Mouse (Mus musculus): Measurements from ENCODE around the gene Mxi1.
A peak's percentile ranks its signal among the peaks of the same experiment; 100 is the strongest.
"Not testable (repeated sequence)": the region's sequence is repeated elsewhere in the genome, so short reads cannot be mapped to it uniquely, and the experiment has no call there.

Gene Mxi1

GRCm38 (mm10) chr19:53364963-53365362 is 54.6 kb downstream of the Mxi1 start:
- no peak for DNase-seq (ENCODE audit: low read depth)

DNA sequence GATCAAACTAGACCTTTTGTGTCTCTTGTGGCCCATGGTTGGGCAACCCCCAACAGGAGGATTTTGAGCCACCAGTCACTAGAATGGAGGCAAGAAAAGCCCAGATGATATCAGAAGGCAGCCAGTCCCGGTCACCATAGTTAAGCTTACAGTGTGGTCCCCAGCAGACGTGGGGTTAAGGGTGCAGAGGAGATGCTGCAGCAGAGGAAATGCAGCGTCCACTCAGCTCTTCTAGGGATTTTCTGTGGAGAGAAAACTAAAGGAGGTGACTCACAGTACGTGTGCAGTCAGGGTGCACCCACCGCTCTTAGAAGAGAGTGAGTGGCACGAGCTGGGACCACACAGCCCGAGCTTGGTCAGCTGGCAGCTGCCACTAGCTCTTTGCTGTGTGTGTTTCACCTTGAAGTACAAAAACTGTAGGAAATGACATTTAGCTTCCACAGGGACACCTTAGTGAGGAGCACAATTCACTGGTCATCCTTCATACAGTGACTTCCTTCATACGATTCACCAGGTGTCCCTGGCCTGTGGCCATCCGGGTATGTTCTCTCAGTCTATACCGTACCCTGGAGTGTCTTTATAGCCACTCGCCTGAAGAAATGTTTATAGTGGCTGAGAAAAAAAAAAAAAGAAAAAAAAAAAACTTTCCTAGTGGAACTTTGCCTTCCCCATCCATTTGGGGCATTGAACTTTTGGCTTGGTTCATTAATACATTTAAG is 55.9 kb downstream of the Mxi1 start:
- DNase-seq (ENCODE audit: low read depth), result no peak

DNA sequence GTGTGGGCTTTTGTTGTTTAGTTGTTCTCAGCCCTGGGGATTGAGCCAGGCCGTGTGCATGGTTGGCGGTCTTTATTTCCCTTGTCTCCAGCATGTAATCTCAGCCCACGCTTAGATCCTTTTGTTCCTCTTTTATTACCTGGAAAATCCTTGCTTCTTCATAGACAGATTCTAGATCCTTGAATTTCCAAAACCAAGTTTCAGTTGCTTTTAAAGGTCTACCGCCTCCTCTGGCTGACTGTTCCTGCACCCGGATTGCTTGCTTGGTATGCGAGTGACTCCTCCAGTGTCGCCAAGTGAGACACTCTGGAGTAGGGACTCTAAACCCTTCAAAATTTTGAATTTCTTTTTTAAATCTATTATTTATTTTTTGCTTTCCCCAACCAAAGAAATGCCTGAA is 56.6 kb downstream of the Mxi1 start:
- DNase-seq (ENCODE audit: low read depth), result no peak

DNA sequence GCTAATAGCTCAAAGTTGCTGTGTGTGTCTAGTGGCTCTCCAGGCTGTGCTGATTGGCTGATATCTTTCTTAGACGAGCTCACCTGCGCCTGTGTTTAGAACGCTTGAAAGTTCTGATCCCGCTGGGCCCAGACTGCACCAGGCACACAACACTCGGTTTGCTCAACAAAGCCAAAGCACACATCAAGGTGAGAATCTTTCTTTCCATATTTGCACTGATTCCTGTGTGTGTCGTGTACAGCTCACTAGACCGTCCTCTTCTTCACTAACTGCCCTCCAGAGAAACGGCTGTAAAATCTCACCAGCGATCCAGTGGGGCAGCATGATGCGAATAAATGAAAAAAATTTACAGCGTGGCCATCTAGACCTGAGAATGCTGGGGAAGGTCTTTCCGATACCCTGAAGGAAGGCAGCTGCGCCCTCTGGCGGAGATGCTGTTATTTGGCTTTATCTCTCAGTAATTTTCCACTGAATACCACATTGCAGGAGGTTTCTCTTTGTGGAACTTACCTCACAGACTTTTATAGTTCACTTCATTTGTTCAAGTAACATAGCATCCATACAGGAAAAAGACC is 59.2 kb downstream of the Mxi1 start:
- DNase-seq (ENCODE audit: low read depth), result peak; percentile 86

DNA sequence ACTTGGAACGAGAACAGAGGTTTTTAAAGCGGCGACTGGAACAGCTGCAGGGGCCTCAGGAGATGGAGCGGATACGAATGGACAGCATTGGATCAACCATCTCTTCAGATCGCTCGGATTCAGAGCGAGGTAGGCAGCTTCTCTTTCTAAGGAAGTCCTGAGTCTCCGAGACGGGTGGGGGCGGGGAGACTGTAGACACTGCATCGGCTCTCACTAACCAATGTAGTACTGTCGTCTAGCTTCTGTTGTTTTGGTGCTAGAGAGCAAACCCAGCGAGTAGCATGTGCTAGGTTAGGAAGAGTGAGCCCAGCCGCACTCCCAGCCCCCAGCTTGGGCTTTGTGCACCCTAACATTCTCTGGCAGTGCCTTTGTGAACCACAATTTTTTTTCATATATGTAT is 59.9 kb downstream of the Mxi1 start:
- DNase-seq (ENCODE audit: low read depth), result no peak

DNA sequence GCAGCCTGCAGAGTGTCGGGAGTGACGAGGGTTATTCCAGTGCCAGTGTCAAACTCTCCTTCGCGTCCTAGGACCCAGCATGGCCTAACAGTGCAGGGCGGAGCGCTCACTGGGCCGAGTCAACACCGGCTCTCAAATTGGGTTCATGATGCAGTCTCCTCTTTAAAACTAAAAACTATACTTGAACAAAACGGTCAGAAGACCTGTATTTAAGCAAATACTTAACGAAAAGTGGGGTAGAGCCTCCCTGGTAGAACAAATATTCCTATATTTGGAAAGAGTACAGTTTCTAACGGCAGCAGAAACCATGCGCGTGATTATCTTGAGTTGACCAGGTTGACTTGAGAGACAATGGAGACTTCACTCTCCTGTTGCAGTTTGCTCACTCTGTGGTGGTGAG is 61.3 kb downstream of the Mxi1 start, which contains the start of gene Gm10197:
TSS of gene Gm10197 (minus strand) at position 101 of the 400 bp plus-strand sequence.
- no peak for DNase-seq (ENCODE audit: low read depth)

DNA sequence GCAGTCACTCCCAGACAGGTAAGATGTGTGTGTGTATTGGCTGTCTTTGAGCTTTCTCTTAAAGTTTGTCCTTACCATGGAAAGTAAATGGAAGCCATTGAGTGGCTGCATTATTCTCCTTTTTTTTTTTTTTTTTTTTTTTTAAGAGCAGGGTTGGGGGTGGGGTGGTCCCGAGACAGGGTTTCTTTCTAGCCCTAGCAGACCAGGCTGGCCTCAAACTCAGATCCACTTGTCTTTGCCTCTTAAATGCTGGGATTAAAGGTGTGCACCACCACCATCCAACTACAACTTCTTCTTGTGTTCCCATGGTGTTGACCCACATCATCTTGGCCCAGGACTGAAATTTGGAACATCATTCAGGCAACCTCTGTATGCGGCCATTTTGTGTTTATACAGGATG is 63.3 kb downstream of the Mxi1 start:
- DNase-seq (ENCODE audit: low read depth), result no peak

GRCm38 (mm10) chr19:53375299-53375698 is 65.0 kb downstream of the Mxi1 start:
- DNase-seq (ENCODE audit: low read depth), result no peak

- no peak for DNase-seq (ENCODE audit: low read depth)
These were observed 65.5 kb downstream of the Mxi1 start for GRCm38 (mm10) chr19:53375816-53376215.

DNA sequence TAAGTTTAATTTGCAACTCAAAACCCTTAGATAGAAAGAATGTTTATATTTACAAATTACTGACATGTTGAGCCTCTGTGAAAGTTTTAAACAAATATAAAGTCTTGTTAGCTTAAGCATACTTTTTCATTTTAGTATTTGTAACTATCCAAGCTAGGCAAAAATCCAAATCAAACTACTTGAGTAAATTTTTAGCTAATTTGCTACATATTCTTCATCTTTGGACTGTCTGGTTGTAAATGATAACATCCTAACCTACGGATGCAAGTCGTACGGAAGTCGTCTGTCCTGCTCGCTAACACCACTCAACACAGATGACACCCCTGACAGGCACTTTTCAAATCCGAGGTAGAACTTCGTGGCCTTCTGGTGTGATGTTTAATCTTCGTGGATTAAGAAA is 67.3 kb downstream of the Mxi1 start:
- no peak for DNase-seq (ENCODE audit: low read depth)

DNA sequence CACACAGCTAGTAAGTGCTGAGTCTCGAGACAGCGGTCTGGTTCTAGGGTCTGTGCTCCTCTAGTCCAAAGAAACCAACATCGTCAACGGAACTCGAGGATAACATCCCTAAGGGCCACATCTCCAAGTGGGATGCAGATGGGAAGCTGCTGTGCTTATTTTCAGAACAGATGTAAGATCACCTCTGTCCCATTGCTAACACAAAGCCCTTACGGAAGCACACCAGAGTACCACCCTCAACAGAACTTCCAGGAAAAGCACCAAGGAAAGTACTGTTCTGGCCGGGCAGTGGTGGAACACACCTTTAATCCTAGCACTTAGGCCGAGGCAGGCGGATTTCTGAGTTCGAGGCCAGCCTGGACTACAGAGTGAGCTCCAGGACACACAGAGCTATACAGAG is 68.1 kb downstream of the Mxi1 start:
- no peak for DNase-seq (ENCODE audit: low read depth)

DNA sequence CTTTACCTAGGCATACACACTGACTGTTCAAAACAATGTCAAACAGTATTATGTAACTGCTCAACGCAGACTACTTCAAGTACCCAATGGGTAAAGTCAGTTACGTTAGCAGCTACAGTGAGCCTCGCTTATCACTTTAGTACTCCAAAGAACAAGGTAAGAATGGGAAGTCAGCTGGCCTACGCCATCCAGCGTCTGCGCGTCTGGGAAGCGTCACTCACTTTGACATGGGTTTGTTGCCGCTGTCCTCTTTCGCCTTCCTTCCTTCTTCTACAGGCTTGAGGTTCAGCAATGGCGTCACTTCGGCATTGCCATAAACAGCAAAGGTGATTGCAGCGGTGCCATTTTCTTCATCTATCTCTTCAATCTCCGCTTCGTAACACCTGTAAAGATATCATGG is 73.0 kb downstream of the Mxi1 start:
- no peak for DNase-seq (ENCODE audit: low read depth)

DNA sequence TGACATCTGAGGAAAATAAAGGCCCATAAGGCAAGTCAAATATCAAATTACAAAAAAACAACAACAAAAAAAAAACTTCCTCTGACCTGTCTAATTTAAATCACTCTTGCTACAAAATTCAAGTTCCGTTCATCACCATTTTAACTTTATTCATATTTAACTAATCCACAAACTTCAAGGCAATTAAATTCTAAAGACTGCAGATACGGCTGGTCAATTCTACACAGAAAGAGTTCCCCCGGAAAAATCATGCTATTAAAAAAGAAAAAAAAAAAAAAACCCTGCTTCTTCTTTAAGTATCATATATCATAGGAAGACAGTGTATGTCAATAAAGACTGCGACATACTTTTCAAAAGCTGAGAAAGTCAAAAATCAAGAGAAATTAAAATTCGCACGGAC is 79.1 kb downstream of the Mxi1 start:
- no peak for DNase-seq (ENCODE audit: low read depth)

- peak; percentile 65 for DNase-seq (ENCODE audit: low read depth)
These were observed 79.6 kb downstream of the Mxi1 start for GRCm38 (mm10) chr19:53389851-53390431.

DNA sequence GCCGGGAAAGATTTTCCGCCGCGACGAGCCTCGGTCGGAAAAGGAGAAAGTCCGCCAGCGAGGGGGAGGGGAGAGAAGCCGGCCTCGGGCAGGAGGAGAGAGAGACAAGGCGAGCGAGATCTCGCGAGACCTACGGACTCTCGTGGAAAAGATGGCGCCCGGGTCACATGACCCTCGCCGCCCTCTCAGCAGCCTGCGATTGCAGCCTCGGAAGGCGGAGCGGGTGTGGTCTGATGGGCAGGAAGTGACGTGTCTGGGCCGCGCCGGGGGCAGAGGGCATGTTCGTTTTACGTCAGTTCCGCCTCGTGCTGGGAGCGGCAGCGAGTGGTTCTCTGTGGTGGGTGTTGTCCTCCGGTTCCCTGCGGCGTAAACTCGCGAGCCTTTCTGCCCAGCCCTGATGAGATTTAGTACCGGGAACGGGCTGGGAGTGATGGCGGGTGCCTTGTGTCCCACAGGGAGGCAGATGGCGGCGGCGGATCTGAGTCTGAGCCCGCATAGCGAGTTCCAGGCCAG is 80.2 kb downstream of the Mxi1 start, which contains the start of gene Smndc1:
TSS of gene Smndc1 (minus strand) at position 84 of the 513 bp plus-strand sequence.
- peak; percentile 100 for DNase-seq (ENCODE audit: low read depth)

- no peak for DNase-seq (ENCODE audit: low read depth)
These were observed 81.1 kb downstream of the Mxi1 start for GRCm38 (mm10) chr19:53391386-53391785.

DNA sequence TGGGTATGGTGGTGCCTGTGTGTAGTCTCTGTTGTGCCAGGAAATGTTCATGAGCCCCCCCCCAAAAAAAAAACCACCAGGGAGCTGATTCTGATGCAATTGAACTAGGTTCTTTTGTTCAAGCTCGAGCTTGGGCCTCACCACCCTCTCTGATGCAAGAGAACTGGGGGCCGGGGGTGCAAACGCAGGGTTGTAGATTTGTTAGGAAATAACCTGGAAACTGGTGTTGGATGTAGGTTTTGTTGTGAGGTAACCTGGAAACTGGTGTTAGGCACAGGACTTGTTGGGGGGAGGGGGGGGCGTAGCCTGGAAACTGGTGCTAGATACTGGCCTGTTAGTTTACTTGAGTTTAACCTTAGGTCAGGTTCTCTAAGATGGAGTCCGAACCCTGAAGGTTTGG is 81.5 kb downstream of the Mxi1 start:
- no peak for DNase-seq (ENCODE audit: low read depth)

DNA sequence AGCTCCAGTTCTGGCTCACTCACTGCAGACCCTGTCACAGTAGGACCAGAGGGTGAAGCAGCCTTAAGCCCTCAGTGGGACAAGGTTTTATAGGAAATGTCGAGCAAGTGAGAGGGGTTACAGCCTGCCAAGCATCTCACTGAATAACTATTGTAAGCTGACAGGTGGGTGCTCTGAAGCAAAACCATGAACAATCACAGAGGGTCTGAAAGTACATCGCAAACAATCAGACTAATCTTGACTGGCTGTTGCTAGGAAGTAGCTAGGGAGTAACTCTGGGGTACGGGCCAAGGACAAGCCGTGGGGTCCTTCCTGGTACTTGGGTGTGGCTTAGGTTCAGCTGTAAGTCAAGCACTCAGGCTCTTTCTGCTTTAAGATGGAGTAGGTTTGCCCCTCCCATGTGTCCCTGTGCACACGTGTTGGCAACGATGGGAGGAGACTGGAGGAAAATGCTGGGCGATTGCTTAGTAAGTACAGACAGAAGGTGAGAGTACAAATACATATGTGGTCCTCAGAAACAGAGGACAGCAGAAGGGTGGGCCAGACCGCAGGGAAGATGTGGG is 82.5 kb downstream of the Mxi1 start:
- DNase-seq (ENCODE audit: low read depth), result no peak

GRCm38 (mm10) chr19:53393646-53394045 is 83.3 kb downstream of the Mxi1 start:
- DNase-seq (ENCODE audit: low read depth), result no peak

DNA sequence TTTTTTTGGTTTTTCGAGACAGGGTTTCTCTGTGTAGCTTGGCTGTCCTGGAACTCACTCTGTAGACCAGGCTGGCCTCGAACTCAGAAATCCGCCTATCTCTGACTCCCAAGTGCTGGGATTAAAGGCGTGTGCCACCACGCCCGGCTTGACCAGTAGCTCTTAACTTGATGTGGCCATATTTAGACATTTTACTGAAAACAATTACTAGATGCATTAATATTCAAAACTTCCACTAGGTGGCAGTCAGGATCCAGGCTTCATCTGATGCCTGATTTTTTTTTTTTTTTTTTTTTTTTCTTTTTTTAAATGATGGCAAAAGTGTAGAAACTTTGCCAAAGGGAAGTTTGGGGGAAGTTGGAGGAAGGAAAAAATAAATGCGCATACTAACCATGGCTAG is 84.2 kb downstream of the Mxi1 start:
- peak; percentile 87 for DNase-seq (ENCODE audit: low read depth)

GRCm38 (mm10) chr19:53394956-53395355 is 84.6 kb downstream of the Mxi1 start:
- DNase-seq (ENCODE audit: low read depth), result not testable (repeated sequence)

- not testable (repeated sequence) for DNase-seq (ENCODE audit: low read depth)
These were observed 85.5 kb downstream of the Mxi1 start for GRCm38 (mm10) chr19:53395805-53396204.

All from naive thymus-derived CD4-positive, alpha-beta T cell, adult 2 months (primary cell).